In genomic region chr11:50642583-50642982, GRCm38 (mm10) we compare ENCODE assay signal across 20 mouse cellular contexts. TPM values are rescaled to one million over a fixed set of nuclear protein-coding genes. Genes with fewer than 3 reads are reported as not detected.
DNase-seq lines count a peak whose midpoint lies in the region; ATAC-seq lines count a peak whose summit lies in the region.
"Had no signal": no experiment of that assay in that cellular context is flagged by ENCODE, and none has a peak within 500 bp of the region (broad histone marks: within the 10 kb centered on the region; RNA-seq: fewer than 3 reads in every experiment).

No protein-coding gene starts in this region.

- 46% methylated on average over 3 of the region's 3 CpGs for WGBS in liver, embryonic 16.5 days (ENCODE audit: insufficient replicate concordance)

- no peak overlapping the region for H3K9ac ChIP-seq in liver, embryonic 16.5 days (ENCODE audit: low read depth, low read length)
- H3K9ac ChIP-seq: heart, embryonic 13.5 days; limb, embryonic 13.5 days; lung, embryonic 15.5 days had no signal

- no peaks in the 10 kb centered on the region for H3K4me1 ChIP-seq in liver, embryonic 16.5 days (ENCODE audit: control insufficient read depth, low read depth, low read length)

- DNase-seq in adrenal gland, postnatal 14 days: peak; percentile 24
- DNase-seq in adrenal gland, postnatal 10 days: no peak
- no peak for DNase-seq in liver
- DNase-seq in 3T3-L1 (ENCODE audit: low read depth, low spot score): peak; percentile 87
- peak; percentile 29 to 40 for DNase-seq in adrenal gland, postnatal 36 days
- DNase-seq in cerebellum, adult 11-12 months: no peak
- DNase-seq in thymus, postnatal 14 days: no peak
- DNase-seq: B cell, adult 2 months; cerebellum, adult 9-11 months; gastrocnemius, postnatal 25 days; right cerebral cortex, postnatal 4 days had no signal

- H3K27ac ChIP-seq in liver, embryonic 16.5 days (ENCODE audit: low read length): no peak overlapping the region
- H3K27ac ChIP-seq: heart, embryonic 13.5 days; limb, embryonic 13.5 days; lung, embryonic 15.5 days; stomach, postnatal 0 days had no signal

- no peaks in the 10 kb centered on the region for H3K27me3 ChIP-seq in liver, embryonic 16.5 days (ENCODE audit: control insufficient read depth, insufficient read depth, low read depth, low read length)
- H3K27me3 ChIP-seq: heart, embryonic 13.5 days; limb, embryonic 13.5 days; lung, embryonic 15.5 days had no signal

- no peak overlapping the region for H3K4me3 ChIP-seq in liver, embryonic 16.5 days (ENCODE audit: low read depth, low read length)
- H3K4me3 ChIP-seq: heart, embryonic 13.5 days; limb, embryonic 13.5 days; lung, embryonic 15.5 days had no signal

- H3K9me3 ChIP-seq in liver, embryonic 16.5 days (replicated peaks; ENCODE audit: control insufficient read depth, low read length): no peaks in the 10 kb centered on the region
- H3K9me3 ChIP-seq: lung, embryonic 15.5 days had no signal

- no peaks in the 10 kb centered on the region for H3K36me3 ChIP-seq in liver, embryonic 16.5 days (ENCODE audit: control insufficient read depth, insufficient read depth)
- H3K36me3 ChIP-seq: heart, embryonic 13.5 days; limb, embryonic 13.5 days; lung, embryonic 15.5 days had no signal

- no peak overlapping the region for H3K4me2 ChIP-seq in liver, embryonic 16.5 days (ENCODE audit: low read depth, low read length)
- H3K4me2 ChIP-seq: heart, embryonic 13.5 days; limb, embryonic 13.5 days; lung, embryonic 15.5 days had no signal

- ATAC-seq in liver, embryonic 16.5 days (ENCODE audit: low read depth): peak; percentile 56
- ATAC-seq: forebrain, embryonic 14.5 days; hindbrain, embryonic 16.5 days; intestine, embryonic 16.5 days; midbrain, embryonic 16.5 days had no signal

RNA-seq across cellular contexts. Expression of gene Adamts2, which starts 40.7 kb away (rescaled TPM):
- total RNA-seq in adrenal gland, postnatal 14 days (2021): 14.2 and 14.4 TPM in 2 replicates
- 10 to 100 TPM; 17.6 to 19.4 TPM for total RNA-seq in adrenal gland, postnatal 10 days (2021)
- polyA plus RNA-seq in liver, embryonic 16.5 days (2015; fragmentation: Nextera tagmentation; extraction: Ambion mirVana): 1.3 and 1.6 TPM in 2 replicates
- total RNA-seq in adrenal gland, postnatal 36 days (2021): 10 to 100 TPM in 1 of 2 experiments, 1 to 10 TPM in 1; 6.4 to 13.1 TPM

Comparison
In these comparisons a context has a peak if more than half of its experiments do, and no peak if none do; other contexts are left out.
1. DNase-seq: peak in adrenal gland, postnatal 14 days (single experiment), 3T3-L1 (single experiment) and adrenal gland, postnatal 36 days (2 of 2); none in adrenal gland, postnatal 10 days (single experiment), liver (single experiment), cerebellum, adult 11-12 months (single experiment) and thymus, postnatal 14 days (single experiment).